Mouse (Mus musculus): ENCODE measurements around the gene Mreg. TPM values are rescaled to one million over a fixed set of nuclear protein-coding genes. Genes with fewer than 3 reads are reported as not detected.

Gene Mreg
- total RNA-seq, 1 experiment: 94.8 TPM

DNA sequence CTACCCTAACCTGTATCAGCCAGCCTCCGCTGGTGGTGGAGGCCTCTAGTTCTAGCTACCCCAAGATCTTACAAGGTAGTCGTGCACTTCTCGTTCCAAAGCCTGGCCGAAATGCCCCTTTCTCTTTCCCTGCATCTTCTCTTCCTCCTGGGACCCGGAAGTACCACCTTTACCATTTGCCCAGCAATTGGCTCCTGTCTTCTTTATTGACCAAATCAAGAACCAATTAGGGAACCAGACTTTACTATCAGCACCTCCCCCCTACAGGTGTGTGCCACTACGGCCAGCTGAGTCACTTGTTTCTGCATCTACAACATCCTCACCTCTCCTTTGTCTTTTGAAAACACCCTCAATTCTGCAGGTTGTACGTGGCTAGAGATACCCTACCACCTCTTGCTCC lies 4.7 kb upstream of the Mreg start:
- Histone ChIP-seq H3K36me3 (ENCODE audit: control insufficient read depth, insufficient read depth, low read length, poor library complexity, severe bottlenecking) (no peaks in the 10 kb centered on the region), H3K4me3 (ENCODE audit: insufficient read depth in 1 of 2, low read depth in 1 of 2, low read length in 2 of 2, poor library complexity in 1 of 2, severe bottlenecking in 1 of 2) (peak overlapping the region; percentile 74 to 91), H3K9ac (ENCODE audit: insufficient read depth, low read depth, low read length, poor library complexity, severe bottlenecking) (peak overlapping the region; percentile 81), H3K9me3 (ENCODE audit: control insufficient read depth, insufficient read depth, low read depth, low read length) (no peaks in the 10 kb centered on the region), H3K27ac (ENCODE audit: insufficient read depth, low read depth, low read length, poor library complexity, severe bottlenecking) (peak overlapping the region; percentile 65; the same call in 1 of the 2 replicates), H3K4me1 (ENCODE audit: control insufficient read depth in 2 of 2, insufficient read depth in 2 of 2, low read length in 2 of 2, poor library complexity in 1 of 2) (peaks cover 11 to 23% of the 10 kb centered on the region in 2 experiments)
- no peak for DNase-seq (ENCODE audit: low read depth, low spot score)
- in situ Hi-C loops (cut with MboI; ENCODE audit: low sequenced_read_pairs in 2 of 2, unreplicated experiment in 2 of 2): no loop called here
- TF ChIP-seq HCFC1 (IDR thresholded peaks at IDR 0.05; ENCODE audit: borderline replicate concordance, insufficient read depth, low read length) (no peak), ZNF384 (IDR thresholded peaks at IDR 0.05; ENCODE audit: low read depth, low read length) (no peak), ZC3H11A (IDR thresholded peaks at IDR 0.05; ENCODE audit: borderline replicate concordance, low read depth, low read length) (no peak), MAFK (IDR thresholded peaks at IDR 0.05; ENCODE audit: insufficient read depth, low read depth, low read length) (no peak), CHD2 (IDR thresholded peaks at IDR 0.05; ENCODE audit: low read depth, low read length) (no peak)

GRCm38 (mm10) chr1:72215174-72215573 lies 3.1 kb upstream of the Mreg start:
- Histone ChIP-seq H3K27ac (ENCODE audit: insufficient read depth, low read depth, low read length, poor library complexity, severe bottlenecking) (peak overlapping the region; percentile 97), H3K9ac (ENCODE audit: insufficient read depth, low read depth, low read length, poor library complexity, severe bottlenecking) (no peak overlapping the region; the same call in 1 of the 2 replicates), H3K9me3 (ENCODE audit: control insufficient read depth, insufficient read depth, low read depth, low read length) (no peaks in the 10 kb centered on the region), H3K4me3 (ENCODE audit: insufficient read depth in 1 of 2, low read depth in 1 of 2, low read length in 2 of 2, poor library complexity in 1 of 2, severe bottlenecking in 1 of 2) (no peak overlapping the region), H3K4me1 (ENCODE audit: control insufficient read depth in 2 of 2, insufficient read depth in 2 of 2, low read length in 2 of 2, poor library complexity in 1 of 2) (peaks cover 11 to 21% of the 10 kb centered on the region in 2 experiments), H3K36me3 (ENCODE audit: control insufficient read depth, insufficient read depth, low read length, poor library complexity, severe bottlenecking) (no peaks in the 10 kb centered on the region)
- no peak for TF ChIP-seq CHD2 (IDR thresholded peaks at IDR 0.05; ENCODE audit: low read depth, low read length)
- no peak for TF ChIP-seq ZNF384 (IDR thresholded peaks at IDR 0.05; ENCODE audit: low read depth, low read length)
- TF ChIP-seq ZC3H11A (IDR thresholded peaks at IDR 0.05; ENCODE audit: borderline replicate concordance, low read depth, low read length): no peak
- TF ChIP-seq HCFC1 (IDR thresholded peaks at IDR 0.05; ENCODE audit: borderline replicate concordance, insufficient read depth, low read length): no peak
- TF ChIP-seq MAFK (IDR thresholded peaks at IDR 0.05; ENCODE audit: insufficient read depth, low read depth, low read length): no peak
- DNase-seq (ENCODE audit: low read depth, low spot score): no peak
- in situ Hi-C loops (cut with MboI; ENCODE audit: low sequenced_read_pairs in 2 of 2, unreplicated experiment in 2 of 2): no loop called here

DNA sequence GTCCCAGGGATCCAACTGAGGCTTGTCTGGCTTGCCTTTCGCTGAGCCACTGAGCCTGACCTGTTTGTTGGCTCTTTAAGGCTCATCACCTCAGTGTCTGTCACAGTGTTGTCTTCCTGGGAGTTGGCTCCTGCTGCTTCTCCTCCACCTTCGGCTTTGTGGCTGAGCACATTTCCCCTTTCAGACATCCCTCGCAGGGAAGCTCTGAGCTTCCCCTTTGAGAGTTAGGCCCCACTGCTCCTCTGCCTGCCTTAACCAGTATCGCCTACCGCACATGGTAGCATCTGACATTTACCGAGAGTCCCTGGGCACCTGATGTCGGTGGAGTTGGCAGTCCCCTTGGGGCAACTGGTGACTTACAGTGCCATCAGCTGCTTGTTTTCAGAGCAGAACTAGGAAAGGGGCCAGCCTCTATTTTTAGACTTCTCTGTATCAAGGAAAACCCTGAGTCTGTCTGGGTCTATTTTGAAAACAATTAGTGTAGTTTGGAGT lies 2.4 kb upstream of the Mreg start:
- in situ Hi-C loops (cut with MboI; ENCODE audit: low sequenced_read_pairs in 2 of 2, unreplicated experiment in 2 of 2): no loop called here
- Histone ChIP-seq H3K9me3 (ENCODE audit: control insufficient read depth, insufficient read depth, low read depth, low read length) (no peaks in the 10 kb centered on the region), H3K9ac (ENCODE audit: insufficient read depth, low read depth, low read length, poor library complexity, severe bottlenecking) (peak overlapping the region; percentile 58), H3K27ac (ENCODE audit: insufficient read depth, low read depth, low read length, poor library complexity, severe bottlenecking) (peak overlapping the region; percentile 97), H3K4me3 (ENCODE audit: insufficient read depth in 1 of 2, low read depth in 1 of 2, low read length in 2 of 2, poor library complexity in 1 of 2, severe bottlenecking in 1 of 2) (peak overlapping the region; percentile 1 to 4; a peak in 3 of 4 replicates), H3K36me3 (ENCODE audit: control insufficient read depth, insufficient read depth, low read length, poor library complexity, severe bottlenecking) (0 out of 2 replicates have a peak, but pooled peaks cover under 1% of the 10 kb centered on the region), H3K4me1 (ENCODE audit: control insufficient read depth in 2 of 2, insufficient read depth in 2 of 2, low read length in 2 of 2, poor library complexity in 1 of 2) (peaks cover 11 to 22% of the 10 kb centered on the region in 2 experiments)
- TF ChIP-seq MAFK (IDR thresholded peaks at IDR 0.05; ENCODE audit: insufficient read depth, low read depth, low read length) (no peak), HCFC1 (IDR thresholded peaks at IDR 0.05; ENCODE audit: borderline replicate concordance, insufficient read depth, low read length) (no peak), CHD2 (IDR thresholded peaks at IDR 0.05; ENCODE audit: low read depth, low read length) (no peak; the same call in 1 of the 2 replicates), ZNF384 (IDR thresholded peaks at IDR 0.05; ENCODE audit: low read depth, low read length) (no peak), ZC3H11A (IDR thresholded peaks at IDR 0.05; ENCODE audit: borderline replicate concordance, low read depth, low read length) (no peak)
- DNase-seq (ENCODE audit: low read depth, low spot score): no peak

GRCm38 (mm10) chr1:72213954-72214353 lies 1.8 kb upstream of the Mreg start:
- in situ Hi-C loops (cut with MboI; ENCODE audit: low sequenced_read_pairs in 2 of 2, unreplicated experiment in 2 of 2): no loop called here
- TF ChIP-seq ZNF384 (IDR thresholded peaks at IDR 0.05; ENCODE audit: low read depth, low read length) (no peak), MAFK (IDR thresholded peaks at IDR 0.05; ENCODE audit: insufficient read depth, low read depth, low read length) (no peak), CHD2 (IDR thresholded peaks at IDR 0.05; ENCODE audit: low read depth, low read length) (peak; percentile 72), ZC3H11A (IDR thresholded peaks at IDR 0.05; ENCODE audit: borderline replicate concordance, low read depth, low read length) (no peak), HCFC1 (IDR thresholded peaks at IDR 0.05; ENCODE audit: borderline replicate concordance, insufficient read depth, low read length) (no peak)
- no peaks in the 10 kb centered on the region for H3K9me3 ChIP-seq (ENCODE audit: control insufficient read depth, insufficient read depth, low read depth, low read length)

More at GRCm38 (mm10) chr1:72213954-72214353, 1.8 kb upstream of the Mreg start:
- no peak overlapping the region for H3K4me3 ChIP-seq (ENCODE audit: insufficient read depth in 1 of 2, low read depth in 1 of 2, low read length in 2 of 2, poor library complexity in 1 of 2, severe bottlenecking in 1 of 2)
- H3K9ac ChIP-seq (ENCODE audit: insufficient read depth, low read depth, low read length, poor library complexity, severe bottlenecking): no peak overlapping the region
- H3K27ac ChIP-seq (ENCODE audit: insufficient read depth, low read depth, low read length, poor library complexity, severe bottlenecking): peak overlapping the region; percentile 97
- 0 out of 2 replicates have a peak, but pooled peaks cover 2% of the 10 kb centered on the region for H3K36me3 ChIP-seq (ENCODE audit: control insufficient read depth, insufficient read depth, low read length, poor library complexity, severe bottlenecking)
- H3K4me1 ChIP-seq (ENCODE audit: control insufficient read depth in 2 of 2, insufficient read depth in 2 of 2, low read length in 2 of 2, poor library complexity in 1 of 2): peaks cover 9 to 20% of the 10 kb centered on the region in 2 experiments
- no peak for DNase-seq (ENCODE audit: low read depth, low spot score)
